Mouse (Mus musculus) CH12.LX (cell line): ENCODE data around the gene Col9a3. TPM values are rescaled to one million over a fixed set of nuclear protein-coding genes. Genes with fewer than 3 reads are reported as not detected.

Source experiments
- DNase-seq: peaks from one replicate; pipeline ENCODE4 v3.0.0-alpha.2; 2013; ENCODE audit errors: extremely low read depth
- H3K27ac ChIP-seq: 2 replicates; pipeline ENCODE4 v1.5.1; 2012; ENCODE audit warnings: low read depth, mild to moderate bottlenecking, control low read depth, moderate library complexity; ENCODE audit not compliant: insufficient read depth
- H3K27me3 ChIP-seq: replicated peaks from 2 replicates; pipeline ENCODE3; 2012; ENCODE audit warnings: inconsistent platforms
- H3K36me3 ChIP-seq, 2 experiments: replicated peaks in 1 of 2; 2 replicates each; pipeline versions ENCODE3 to v1.6.1; 2012; ENCODE audit warnings: inconsistent platforms in 1 of 2, low read length in 1 of 2, mild to moderate bottlenecking in 1 of 2, mixed read lengths in 1 of 2, moderate library complexity in 1 of 2; ENCODE audit not compliant: control insufficient read depth in 1 of 2, insufficient read depth in 1 of 2
- H3K4me1 ChIP-seq, 2 experiments: 2 replicates each; pipeline ENCODE4 v1.6.1; 2012; ENCODE audit warnings: inconsistent platforms in 1 of 2, moderate library complexity in 1 of 2; ENCODE audit not compliant: insufficient read depth in 2 of 2, control insufficient read depth in 1 of 2
- H3K4me2 ChIP-seq: 2 replicates; pipeline ENCODE4 v1.6.1; 2012; ENCODE audit warnings: low read depth, mild to moderate bottlenecking, control low read depth; ENCODE audit not compliant: poor library complexity, insufficient read depth, severe bottlenecking
- H3K4me3 ChIP-seq, 3 experiments: fragments of 150-350 bp in 1 of 3; sonication (generic) in 1 of 3; replicated peaks in 1 of 3; 2 replicates each; pipeline versions ENCODE3 to v1.5.1; 2011 to 2012; ENCODE audit warnings: low read depth in 2 of 3, low read length in 2 of 3, mild to moderate bottlenecking in 2 of 3, moderate library complexity in 2 of 3, control low read depth in 1 of 3, improper control_type of control experiment in 1 of 3, inconsistent platforms in 1 of 3, mixed read lengths in 1 of 3; ENCODE audit not compliant: poor library complexity in 1 of 3
- H3K79me2 ChIP-seq: replicated peaks from 2 replicates; pipeline ENCODE4 v1.6.1; 2012; ENCODE audit warnings: mild to moderate bottlenecking, moderate library complexity; ENCODE audit not compliant: control insufficient read depth, poor library complexity, insufficient read depth, severe bottlenecking; ENCODE audit errors: extremely low read depth
- H3K9ac ChIP-seq: 2 replicates; pipeline ENCODE4 v1.6.1; 2012; ENCODE audit warnings: low read depth, mild to moderate bottlenecking, control low read depth, moderate library complexity; ENCODE audit not compliant: insufficient read depth
- H3K9me3 ChIP-seq: replicated peaks from 2 replicates; pipeline ENCODE3; 2012; ENCODE audit warnings: low read length, inconsistent platforms, mixed read lengths
- BHLHE40 ChIP-seq: IDR thresholded peaks from 2 replicates; pipeline ENCODE4 v1.6.1; 2011; ENCODE audit warnings: mild to moderate bottlenecking, low read depth, low read length, improper control_type of control experiment
- CHD1 ChIP-seq: IDR thresholded peaks from 2 replicates; pipeline ENCODE4 v1.6.1; 2012; ENCODE audit warnings: low read depth, low read length, improper control_type of control experiment, inconsistent platforms
- CHD2 ChIP-seq: IDR thresholded peaks from 2 replicates; pipeline ENCODE4 v1.6.1; 2011; ENCODE audit warnings: low read length, improper control_type of control experiment
- CTCF ChIP-seq, 2 experiments: IDR thresholded peaks in 1 of 2; conservative IDR thresholded peaks in 1 of 2; 2 replicates each; pipeline ENCODE4 v1.5.1; 2011 to 2012; ENCODE audit warnings: low read depth in 2 of 2, low read length in 2 of 2, improper control_type of control experiment in 1 of 2, inconsistent platforms in 1 of 2, mild to moderate bottlenecking in 1 of 2, moderate library complexity in 1 of 2
- E2F4 ChIP-seq: IDR thresholded peaks from 2 replicates; pipeline ENCODE4 v1.6.1; 2011; ENCODE audit warnings: low read depth, low read length, improper control_type of control experiment; ENCODE audit not compliant: insufficient replicate concordance
- ELF1 ChIP-seq: IDR thresholded peaks from 2 replicates; pipeline ENCODE4 v1.6.1; 2014; ENCODE audit warnings: low read depth, mild to moderate bottlenecking, inconsistent platforms, low read length, improper control_type of control experiment
- EP300 ChIP-seq: IDR thresholded peaks from 2 replicates; pipeline ENCODE4 v1.6.1; 2011; ENCODE audit warnings: low read length, improper control_type of control experiment
- ETS1 ChIP-seq: conservative IDR thresholded peaks from 2 replicates; pipeline ENCODE4 v1.6.1; 2012; ENCODE audit warnings: low read depth, mild to moderate bottlenecking, inconsistent platforms, low read length, improper control_type of control experiment, moderate library complexity
- GABPA ChIP-seq: IDR thresholded peaks from 2 replicates; pipeline ENCODE4 v1.6.1; 2012; ENCODE audit warnings: low read depth, low read length, improper control_type of control experiment, inconsistent platforms; ENCODE audit not compliant: insufficient replicate concordance
- HCFC1 ChIP-seq: IDR thresholded peaks from 2 replicates; pipeline ENCODE4 v1.6.1; 2012; ENCODE audit warnings: low read depth, mild to moderate bottlenecking, inconsistent platforms, low read length, improper control_type of control experiment
- IRF4 ChIP-seq: IDR thresholded peaks from 2 replicates; pipeline ENCODE4 v1.6.1; 2014; ENCODE audit warnings: low read depth, mild to moderate bottlenecking, inconsistent platforms, low read length, improper control_type of control experiment
- JUN ChIP-seq: IDR thresholded peaks from 2 replicates; pipeline ENCODE4 v1.6.1; 2011; ENCODE audit warnings: low read depth, mild to moderate bottlenecking, low read length, improper control_type of control experiment, moderate library complexity; ENCODE audit not compliant: insufficient read depth
- JUND ChIP-seq: conservative IDR thresholded peaks from 2 replicates; pipeline ENCODE4 v1.6.1; 2011; ENCODE audit warnings: low read depth, low read length, improper control_type of control experiment
- KAT2A ChIP-seq: IDR thresholded peaks from 2 replicates; pipeline ENCODE4 v1.6.1; 2012; ENCODE audit warnings: low read length, improper control_type of control experiment, inconsistent platforms; ENCODE audit not compliant: insufficient replicate concordance
- MAFK ChIP-seq: IDR thresholded peaks from 2 replicates; pipeline ENCODE4 v1.6.1; 2011; ENCODE audit warnings: low read length, improper control_type of control experiment; ENCODE audit not compliant: insufficient replicate concordance
- MAX ChIP-seq: IDR thresholded peaks from 2 replicates; pipeline ENCODE4 v1.6.1; 2011; ENCODE audit warnings: low read length, improper control_type of control experiment
- MAZ ChIP-seq: IDR thresholded peaks from 2 replicates; pipeline ENCODE4 v1.6.1; 2012; ENCODE audit warnings: low read depth, mild to moderate bottlenecking, inconsistent platforms, low read length, improper control_type of control experiment, moderate library complexity
- MEF2A ChIP-seq: IDR thresholded peaks from 2 replicates; pipeline ENCODE4 v1.6.1; 2014; ENCODE audit warnings: low read depth, mild to moderate bottlenecking, inconsistent platforms, low read length, improper control_type of control experiment, borderline replicate concordance
- MXI1 ChIP-seq: IDR thresholded peaks from 2 replicates; pipeline ENCODE4 v1.6.1; 2011; ENCODE audit warnings: mild to moderate bottlenecking, low read depth, low read length, improper control_type of control experiment
- MYC ChIP-seq: IDR thresholded peaks from 2 replicates; pipeline ENCODE4 v1.6.1; 2011; ENCODE audit warnings: low read depth, mild to moderate bottlenecking, improper control_type of control experiment, low read length
- NELFE ChIP-seq: IDR thresholded peaks from 2 replicates; pipeline ENCODE4 v1.6.1; 2011; ENCODE audit warnings: low read depth, low read length, improper control_type of control experiment
- NRF1 ChIP-seq: IDR thresholded peaks from 2 replicates; pipeline ENCODE4 v1.6.1; 2014; ENCODE audit warnings: low read depth, mild to moderate bottlenecking, inconsistent platforms, low read length, improper control_type of control experiment, moderate library complexity
- PAX5 ChIP-seq: IDR thresholded peaks from 2 replicates; pipeline ENCODE4 v1.6.1; 2012; ENCODE audit warnings: low read length, inconsistent platforms, mixed read lengths
- POLR2A ChIP-seq: IDR thresholded peaks from 2 replicates; pipeline ENCODE4 v1.6.1; 2011; ENCODE audit warnings: low read depth, mild to moderate bottlenecking, improper control_type of control experiment, low read length
- POLR2AphosphoS2 ChIP-seq: IDR thresholded peaks from 2 replicates; pipeline ENCODE4 v1.6.1; 2011; ENCODE audit warnings: low read depth, low read length, improper control_type of control experiment
- RAD21 ChIP-seq: IDR thresholded peaks from 2 replicates; pipeline ENCODE4 v1.6.1; 2011; ENCODE audit warnings: low read depth, mild to moderate bottlenecking, low read length, improper control_type of control experiment, moderate library complexity
- RCOR1 ChIP-seq: conservative IDR thresholded peaks from 2 replicates; pipeline ENCODE4 v1.6.1; 2012; ENCODE audit warnings: low read depth, mild to moderate bottlenecking, inconsistent platforms, low read length, improper control_type of control experiment
- SIN3A ChIP-seq: IDR thresholded peaks from 2 replicates; pipeline ENCODE4 v1.6.1; 2012; ENCODE audit warnings: low read length, improper control_type of control experiment, inconsistent platforms
- SMC3 ChIP-seq: IDR thresholded peaks from 2 replicates; pipeline ENCODE4 v1.6.1; 2011; ENCODE audit warnings: low read depth, low read length, improper control_type of control experiment
- TBP ChIP-seq: conservative IDR thresholded peaks from 2 replicates; pipeline ENCODE4 v1.6.1; 2011; ENCODE audit warnings: low read depth, low read length, improper control_type of control experiment
- TCF12 ChIP-seq: IDR thresholded peaks from 2 replicates; pipeline ENCODE4 v1.6.1; 2014; ENCODE audit warnings: low read depth, mild to moderate bottlenecking, inconsistent platforms, low read length, improper control_type of control experiment
- UBTF ChIP-seq: IDR thresholded peaks from 2 replicates; pipeline ENCODE4 v1.6.1; 2012; ENCODE audit warnings: low read depth, mild to moderate bottlenecking, inconsistent platforms, low read length, improper control_type of control experiment, moderate library complexity
- USF1 ChIP-seq: IDR thresholded peaks from 2 replicates; pipeline ENCODE4 v1.6.1; 2014; ENCODE audit warnings: low read depth, mild to moderate bottlenecking, inconsistent platforms, low read length, improper control_type of control experiment
- USF2 ChIP-seq: conservative IDR thresholded peaks from 2 replicates; pipeline ENCODE4 v1.6.1; 2011; ENCODE audit warnings: low read depth, low read length, improper control_type of control experiment
- ZC3H11A ChIP-seq: IDR thresholded peaks from 2 replicates; pipeline ENCODE4 v1.6.1; 2012; ENCODE audit warnings: low read depth, mild to moderate bottlenecking, inconsistent platforms, low read length, improper control_type of control experiment
- ZKSCAN1 ChIP-seq: IDR thresholded peaks from 2 replicates; pipeline ENCODE4 v1.6.1; 2012; ENCODE audit warnings: low read depth, inconsistent platforms, low read length, improper control_type of control experiment, borderline replicate concordance
- ZMIZ1 ChIP-seq: IDR thresholded peaks from 2 replicates; pipeline ENCODE4 v1.6.1; 2012; ENCODE audit warnings: low read depth, mild to moderate bottlenecking, inconsistent platforms, low read length, improper control_type of control experiment
- ZNF384 ChIP-seq: IDR thresholded peaks from 2 replicates; pipeline ENCODE4 v1.6.1; 2012; ENCODE audit warnings: low read depth, low read length, improper control_type of control experiment, inconsistent platforms
- dilution Hi-C: fragments of 300-500 bp; cut with MboI; formaldehyde crosslinking; loops from 2 replicates; pipeline ENCODE4 v1.14.3; 2020; ENCODE audit warnings: low sequenced_read_pairs; ENCODE audit not compliant: extremely low pct_unique_long_range_greater_than_20kb, extremely low pct_ligation_motif_present
- in situ Hi-C: fragments of 300-500 bp; cut with MboI; formaldehyde crosslinking; loops from 3 replicates; pipeline ENCODE4 v1.14.3; 2019; ENCODE audit warnings: low sequenced_read_pairs, low pct_ligation_motif_present, low pct_unique_long_range_greater_than_20kb, mixed read lengths
- polyA plus RNA-seq: library from polyadenylated mRNA; unstranded; fragments of >175 nt; gene quantifications from 2 replicates; pipeline ENCODE4 v1.2.1, GENCODE M21; 2012; ENCODE audit warnings: low read depth; ENCODE audit not compliant: insufficient read length
- total RNA-seq, 2 experiments: library from RNA; depleted of rRNA; stranded (reverse); fragments of 300-350 nt in 1 of 2; fragments of >200 nt in 1 of 2; gene quantifications; 2 replicates each; pipeline ENCODE4 v1.2.3; 2012 to 2014

The Col9a3 gene
- total and polyA plus RNA-seq, 3 experiments, result 0.56 to 1.9 (median 0.87) TPM

DNA sequence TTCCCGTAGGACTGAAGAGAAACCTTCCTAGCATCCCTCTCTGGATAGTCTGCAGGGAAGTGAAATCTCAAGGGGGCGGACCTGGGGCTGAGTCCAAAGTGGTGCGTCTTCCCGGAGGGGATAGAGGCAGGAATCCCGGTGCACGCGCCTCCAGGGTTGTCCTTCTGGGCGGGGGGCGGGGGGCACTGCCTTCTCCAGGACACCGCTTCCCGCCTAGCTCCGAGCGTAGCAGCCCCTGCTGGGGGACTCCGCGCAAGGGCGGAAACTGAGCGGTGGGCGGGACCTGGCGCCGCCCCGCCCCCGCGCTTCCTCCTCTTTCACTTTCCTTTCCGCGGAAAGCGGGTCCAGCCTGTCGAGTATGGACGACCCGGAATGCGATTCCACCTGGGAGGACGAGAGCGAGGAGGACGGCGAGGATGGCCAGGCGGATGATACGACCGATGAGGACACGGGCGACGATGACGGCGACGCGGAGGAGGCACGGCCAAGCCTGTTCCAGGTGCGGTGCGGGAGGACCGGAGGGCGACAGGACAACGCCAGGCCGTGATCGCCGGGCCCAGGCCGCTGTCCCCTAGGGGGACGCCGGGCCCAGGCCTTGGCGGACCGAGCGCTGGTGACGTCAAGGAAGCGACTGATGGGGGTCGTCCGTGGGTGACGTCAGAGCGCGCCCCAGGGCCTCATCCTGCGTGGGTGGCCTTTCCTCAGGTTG, 8.3 kb upstream of the Col9a3 start, which contains the start of gene Ogfr:
Gene Ogfr (plus strand): TSS at position 123 of the 709 bp plus-strand sequence.
- dilution Hi-C loops, result no loop called here
- H3K9me3 ChIP-seq, result no peaks in the 10 kb centered on the region
- no peak for TF ChIP-seq MYC
- TF ChIP-seq ZNF384, result no peak
- TF ChIP-seq JUND, result no peak
- no peak for TF ChIP-seq RAD21
- TF ChIP-seq SMC3, result no peak
- TF ChIP-seq MEF2A, result peak; percentile 15; the same call in 1 of the 2 replicates
- TF ChIP-seq EP300, result no peak
- 0 out of 2 replicates have a peak, but pooled peaks have one; percentile 9 for TF ChIP-seq ETS1
- TF ChIP-seq BHLHE40, result no peak
- TF ChIP-seq RCOR1, result no peak
- TF ChIP-seq CHD2, result no peak; the same call in 1 of the 2 replicates
- 0 out of 2 replicates have a peak, but pooled peaks have one; percentile 43 for TF ChIP-seq KAT2A
- peak; percentile 69 for TF ChIP-seq NRF1
- no peak for TF ChIP-seq USF1
- no peak for TF ChIP-seq CHD1
- peak; percentile 74 for TF ChIP-seq ELF1
- TF ChIP-seq HCFC1, result peak; percentile 67
- TF ChIP-seq SIN3A, result 0 out of 2 replicates have a peak, but pooled peaks have one; percentile 46
- TF ChIP-seq ZKSCAN1, result no peak
- TF ChIP-seq POLR2AphosphoS2, result no peak
- no peak for TF ChIP-seq MAZ
- TF ChIP-seq IRF4, result no peak
- no peak for TF ChIP-seq USF2
- no peak for TF ChIP-seq CTCF (conservative IDR thresholded peaks at IDR 0.05 in 1 of 2, IDR thresholded peaks at IDR 0.05 in 1 of 2; ENCODE audit: low read depth in 2 of 2, low read length in 2 of 2)
- no peak for TF ChIP-seq TBP
- peak; percentile 55; the same call in 1 of the 2 replicates for TF ChIP-seq MXI1
- no peak for TF ChIP-seq E2F4
- TF ChIP-seq MAFK, result no peak
- TF ChIP-seq ZMIZ1, result no peak; the same call in 1 of the 2 replicates
- TF ChIP-seq UBTF, result 0 out of 2 replicates have a peak, but pooled peaks have one; percentile 45
- TF ChIP-seq PAX5, result no peak
- TF ChIP-seq TCF12, result peak; percentile 30; the same call in 1 of the 2 replicates
- no peak for TF ChIP-seq ZC3H11A
- TF ChIP-seq JUN, result no peak
- no peak for TF ChIP-seq MAX
- TF ChIP-seq GABPA, result no peak
- no peak for TF ChIP-seq NELFE
- peak; percentile 84 for TF ChIP-seq POLR2A
- TF ChIP-seq, all 38 proteins: peak for 11
- DNase-seq, result peak; percentile 71
- Histone ChIP-seq H3K4me2 (peak within 1 kb of the TSS; percentile 83), H3K27ac (peak within 1 kb of the TSS; percentile 92), H3K36me3 (peaks cover 51 to 70% of the 10 kb centered on the region in 2 experiments), H3K4me3 (peak within 1 kb of the TSS; percentile 96 to 100 (median 99)), H3K79me2 (peaks cover 15% of the 10 kb centered on the region), H3K4me1 (peaks cover 4 to 36% of the 10 kb centered on the region in 2 experiments; a peak in 3 of 4 replicates), H3K27me3 (no peaks in the 10 kb centered on the region), H3K9ac (peak within 1 kb of the TSS; percentile 94)
- in situ Hi-C loops, result no loop called here
